Mouse (Mus musculus): ENCODE data around the gene Mael.

Gene Mael

GRCm38 (mm10) chr1:166238315-166238969, at the start of gene Mael:
TSS of gene Mael (minus strand) at chr1:166238747.
- in situ Hi-C loops (cut with MseI, MboI), result no loop called here

GRCm38 (mm10) chr1:166286231-166286630, 47.7 kb upstream of the Mael start:
- in situ Hi-C loops (cut with MseI, MboI), result no loop called here

- in situ Hi-C loops (cut with MseI, MboI), result no loop called here
Measured at GRCm38 (mm10) chr1:166284390-166284789, 45.8 kb upstream of the Mael start.

GRCm38 (mm10) chr1:166283451-166283850, 44.9 kb upstream of the Mael start:
- in situ Hi-C loops (cut with MseI, MboI), result no loop called here

- in situ Hi-C loops (cut with MseI, MboI), result no loop called here
Measured at GRCm38 (mm10) chr1:166282597-166283210, 44.2 kb upstream of the Mael start.

- in situ Hi-C loops (cut with MseI, MboI), result no loop called here
Measured at GRCm38 (mm10) chr1:166281836-166282235, 43.3 kb upstream of the Mael start.

GRCm38 (mm10) chr1:166281287-166281686, 42.7 kb upstream of the Mael start:
- in situ Hi-C loops (cut with MseI, MboI), result no loop called here

- in situ Hi-C loops (cut with MseI, MboI), result no loop called here
Measured at GRCm38 (mm10) chr1:166280566-166280965, 42.0 kb upstream of the Mael start.

GRCm38 (mm10) chr1:166279580-166280206, 41.1 kb upstream of the Mael start:
- in situ Hi-C loops (cut with MseI, MboI), result no loop called here

GRCm38 (mm10) chr1:166278786-166279185, 40.2 kb upstream of the Mael start:
- in situ Hi-C loops (cut with MseI, MboI), result no loop called here

- in situ Hi-C loops (cut with MseI, MboI), result no loop called here
Measured at GRCm38 (mm10) chr1:166268218-166268617, 29.7 kb upstream of the Mael start.

GRCm38 (mm10) chr1:166266918-166267317, 28.4 kb upstream of the Mael start:
- in situ Hi-C loops (cut with MseI, MboI), result no loop called here

GRCm38 (mm10) chr1:166266001-166266705, 27.6 kb upstream of the Mael start:
- in situ Hi-C loops (cut with MseI, MboI), result no loop called here

GRCm38 (mm10) chr1:166259526-166259925, 21.0 kb upstream of the Mael start:
- in situ Hi-C loops (cut with MseI, MboI), result no loop called here

- in situ Hi-C loops (cut with MseI, MboI), result no loop called here
Measured at GRCm38 (mm10) chr1:166256898-166257297, 18.4 kb upstream of the Mael start.

- in situ Hi-C loops (cut with MseI, MboI), result no loop called here
Measured at GRCm38 (mm10) chr1:166256302-166256701, 17.8 kb upstream of the Mael start.

GRCm38 (mm10) chr1:166255651-166256050, 17.1 kb upstream of the Mael start:
- in situ Hi-C loops (cut with MseI, MboI), result no loop called here

- in situ Hi-C loops (cut with MseI, MboI), result no loop called here
Measured at GRCm38 (mm10) chr1:166255091-166255490, 16.5 kb upstream of the Mael start.

- in situ Hi-C loops (cut with MseI, MboI), result no loop called here
Measured at GRCm38 (mm10) chr1:166253898-166254894, 15.6 kb upstream of the Mael start, which contains the start of gene Ildr2. TSS of gene Ildr2 (plus strand) at chr1:166254139.

- in situ Hi-C loops (cut with MseI, MboI), result no loop called here
Measured at GRCm38 (mm10) chr1:166244285-166244684, 5.7 kb upstream of the Mael start.

- in situ Hi-C loops (cut with MseI, MboI), result no loop called here
Measured at GRCm38 (mm10) chr1:166214181-166214580, 24.4 kb downstream of the Mael start.
